ENCODE assay signal across 15 mouse cellular contexts in the genomic region with DNA sequence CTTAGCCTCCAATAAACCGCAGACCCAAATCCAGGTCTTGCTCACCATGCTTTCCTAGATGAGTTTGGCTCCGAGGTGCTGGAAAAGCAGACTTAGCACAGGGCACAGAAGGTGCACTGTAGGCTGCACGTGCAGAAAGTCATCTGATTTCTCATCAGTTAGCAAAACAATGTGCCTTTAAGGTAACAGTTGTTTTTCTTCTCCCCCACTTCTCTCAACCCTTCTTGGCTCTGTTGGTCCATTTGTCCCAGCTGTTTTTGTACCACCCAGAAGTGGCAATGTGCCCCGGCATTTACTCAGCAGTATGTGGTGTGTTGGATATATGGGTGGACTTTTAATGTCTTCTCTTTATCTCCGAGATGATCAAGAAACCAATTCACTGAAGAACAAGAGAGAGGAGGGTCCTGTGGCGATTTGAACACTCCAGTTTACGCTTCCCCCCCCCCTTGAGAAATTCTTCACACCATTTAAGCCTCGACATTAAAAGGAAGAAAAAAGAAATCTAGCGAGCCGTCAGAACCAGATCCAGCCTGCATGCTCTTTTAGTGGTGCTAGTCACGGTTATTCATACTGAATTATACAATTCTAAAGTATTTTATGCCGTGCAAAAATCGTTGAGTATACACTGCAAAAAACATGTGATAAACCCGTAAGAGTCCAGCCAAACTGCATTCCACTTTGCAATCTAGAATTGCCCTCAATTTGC.
DNase-seq lines count a peak whose midpoint lies in the region; ATAC-seq and TF ChIP-seq lines count a peak whose summit lies in the region.
"Had no signal": no experiment of that assay in that cellular context is flagged by ENCODE, and none has a peak within 500 bp of the region (broad histone marks: within the 10 kb centered on the region; RNA-seq: fewer than 3 reads in every experiment).

No protein-coding gene starts in this region.

- H3K4me3 ChIP-seq in embryonic facial prominence, embryonic 13.5 days: no peak overlapping the region
- H3K4me3 ChIP-seq in embryonic facial prominence, embryonic 10.5 days: no peak overlapping the region
- no peak overlapping the region for H3K4me3 ChIP-seq in hindbrain, postnatal 0 days (ENCODE audit: low read length)
- no peak overlapping the region for H3K4me3 ChIP-seq in neural tube, embryonic 13.5 days
- H3K4me3 ChIP-seq: myocyte had no signal

- no peaks in the 10 kb centered on the region for H3K36me3 ChIP-seq in embryonic facial prominence, embryonic 13.5 days
- no peaks in the 10 kb centered on the region for H3K36me3 ChIP-seq in embryonic facial prominence, embryonic 10.5 days (replicated peaks)
- H3K36me3 ChIP-seq in hindbrain, postnatal 0 days (ENCODE audit: insufficient read depth, low read length): no peaks in the 10 kb centered on the region
- no peaks in the 10 kb centered on the region for H3K36me3 ChIP-seq in neural tube, embryonic 13.5 days

- no peak for TF ChIP-seq CTCF in hindbrain, postnatal 0 days (IDR thresholded peaks at IDR 0.05; ENCODE audit: low read depth)

- H3K27me3 ChIP-seq in embryonic facial prominence, embryonic 13.5 days: no peaks in the 10 kb centered on the region
- no peaks in the 10 kb centered on the region for H3K27me3 ChIP-seq in embryonic facial prominence, embryonic 10.5 days (replicated peaks; ENCODE audit: low read depth, poor library complexity, severe bottlenecking)
- no peaks in the 10 kb centered on the region for H3K27me3 ChIP-seq in hindbrain, postnatal 0 days (ENCODE audit: insufficient read depth, low read length)
- H3K27me3 ChIP-seq in neural tube, embryonic 13.5 days: no peaks in the 10 kb centered on the region

- no peaks in the 10 kb centered on the region for H3K4me1 ChIP-seq in embryonic facial prominence, embryonic 13.5 days
- H3K4me1 ChIP-seq in embryonic facial prominence, embryonic 10.5 days: no peaks in the 10 kb centered on the region
- peaks cover 3% of the 10 kb centered on the region for H3K4me1 ChIP-seq in hindbrain, postnatal 0 days (ENCODE audit: insufficient read depth, low read length)
- peaks cover 38% of the 10 kb centered on the region for H3K4me1 ChIP-seq in neural tube, embryonic 13.5 days (replicated peaks)

- 62% methylated on average over 14 of the region's 14 CpGs for WGBS in embryonic facial prominence, embryonic 13.5 days
- 81% methylated on average over 14 of the region's 14 CpGs for WGBS in embryonic facial prominence, embryonic 10.5 days
- WGBS in hindbrain, postnatal 0 days: 28% methylated on average over 14 of the region's 14 CpGs
- WGBS in neural tube, embryonic 13.5 days: 34% methylated on average over 14 of the region's 14 CpGs

- H3K4me2 ChIP-seq in embryonic facial prominence, embryonic 13.5 days: no peak overlapping the region
- H3K4me2 ChIP-seq in hindbrain, postnatal 0 days (ENCODE audit: low read depth, low read length): peak overlapping the region; percentile 29
- peak overlapping the region; percentile 37 for H3K4me2 ChIP-seq in neural tube, embryonic 13.5 days

- ATAC-seq in embryonic facial prominence, embryonic 13.5 days (ENCODE audit: insufficient number of reproducible peaks, insufficient read depth, low FRiP score, low TSS enrichment, low read depth): peak; percentile 20; the same call in 1 of the 2 replicates
- ATAC-seq in hindbrain, postnatal 0 days: peak; percentile 51; the same call in 1 of the 2 replicates
- ATAC-seq in neural tube, embryonic 13.5 days (ENCODE audit: low read depth): peak; percentile 38; the same call in 1 of the 2 replicates
- no peak for ATAC-seq in megakaryocyte-erythroid progenitor cell, adult 5-6 weeks (replicated peaks; ENCODE audit: low FRiP score, low TSS enrichment, poor library complexity, severe bottlenecking)
- ATAC-seq: liver, postnatal 0 days had no signal

- H3K9ac ChIP-seq in embryonic facial prominence, embryonic 13.5 days: no peak overlapping the region
- H3K9ac ChIP-seq in hindbrain, postnatal 0 days (replicated peaks; ENCODE audit: low read length): no peak overlapping the region
- no peak overlapping the region for H3K9ac ChIP-seq in neural tube, embryonic 13.5 days
- H3K9ac ChIP-seq: liver, postnatal 0 days had no signal

- H3K9me3 ChIP-seq in embryonic facial prominence, embryonic 13.5 days: peaks cover 5% of the 10 kb centered on the region
- peaks cover 10% of the 10 kb centered on the region for H3K9me3 ChIP-seq in embryonic facial prominence, embryonic 10.5 days
- 0 out of 2 replicates have a peak, but pooled peaks cover 3% of the 10 kb centered on the region for H3K9me3 ChIP-seq in hindbrain, postnatal 0 days (ENCODE audit: low read length)
- peaks cover 4% of the 10 kb centered on the region; the same call in 1 of the 2 replicates for H3K9me3 ChIP-seq in neural tube, embryonic 13.5 days

- DNase-seq in embryonic facial prominence, embryonic 10.5 days (ENCODE audit: low spot score): no peak
- DNase-seq in lung, postnatal 10 days: peak; percentile 21
- no peak for DNase-seq in lung, postnatal 36 days
- DNase-seq in hindbrain, postnatal 0 days (ENCODE audit: low spot score): no peak
- no peak for DNase-seq in frontal cortex, postnatal 36 days (ENCODE audit: low spot score in 2 of 2)
- DNase-seq: adrenal gland, postnatal 14 days; cerebellum, adult 9-10 months; heart, adult 18-20 months; kidney, adult 8-10 months; liver, postnatal 0 days; right cerebral cortex, postnatal 25 days had no signal

- no peak overlapping the region for H3K27ac ChIP-seq in embryonic facial prominence, embryonic 13.5 days
- no peak overlapping the region for H3K27ac ChIP-seq in embryonic facial prominence, embryonic 10.5 days (replicated peaks)
- no peak overlapping the region for H3K27ac ChIP-seq in hindbrain, postnatal 0 days
- peak overlapping the region; percentile 86 for H3K27ac ChIP-seq in neural tube, embryonic 13.5 days (replicated peaks)
